Mouse (Mus musculus) heart, postnatal 4 days (tissue): ENCODE data around the gene Fam160a1. TPM values are rescaled to one million over a fixed set of nuclear protein-coding genes. Genes with fewer than 3 reads are reported as not detected.
A peak's percentile ranks its signal among the peaks of the same experiment; 100 is the strongest.

Experiments
- DNase-seq: peaks from one replicate; pipeline ENCODE4 v3.0.0; 2021
- total RNA-seq, 2 experiments: library from RNA; stranded (reverse); gene quantifications; 2 replicates each; pipeline ENCODE4 v1.2.3; 2021

The Fam160a1 gene
- total RNA-seq, 2 experiments from 2014 or later: 27.0 to 28.1 TPM

GRCm38 (mm10) chr3:85746116-85746515, 71.0 kb downstream of the Fam160a1 start:
- peak; percentile 18 for DNase-seq

GRCm38 (mm10) chr3:85741767-85742166, 75.3 kb downstream of the Fam160a1 start:
- no peak for DNase-seq

- no peak for DNase-seq
Observed at GRCm38 (mm10) chr3:85738591-85738990, 78.5 kb downstream of the Fam160a1 start.

GRCm38 (mm10) chr3:85733939-85734729, 83.0 kb downstream of the Fam160a1 start:
- DNase-seq: no peak

GRCm38 (mm10) chr3:85727171-85727570, 89.9 kb downstream of the Fam160a1 start:
- DNase-seq: no peak

GRCm38 (mm10) chr3:85725971-85726370, 91.1 kb downstream of the Fam160a1 start:
- DNase-seq: no peak

GRCm38 (mm10) chr3:85725110-85725509, 92.0 kb downstream of the Fam160a1 start:
- DNase-seq: no peak

GRCm38 (mm10) chr3:85722581-85722980, 94.5 kb downstream of the Fam160a1 start:
- DNase-seq: no peak

GRCm38 (mm10) chr3:85715764-85716297, 101.3 kb downstream of the Fam160a1 start:
- no peak for DNase-seq

- no peak for DNase-seq
Observed at GRCm38 (mm10) chr3:85713936-85714709, 103.0 kb downstream of the Fam160a1 start.

- DNase-seq: peak; percentile 13
Observed at GRCm38 (mm10) chr3:85710695-85711094, 106.4 kb downstream of the Fam160a1 start.

GRCm38 (mm10) chr3:85707421-85707820, 109.7 kb downstream of the Fam160a1 start:
- DNase-seq: peak; percentile 66

- no peak for DNase-seq
Observed at GRCm38 (mm10) chr3:85703141-85703882, 113.8 kb downstream of the Fam160a1 start.

- no peak for DNase-seq
Observed at GRCm38 (mm10) chr3:85698496-85698895, 118.6 kb downstream of the Fam160a1 start.

- no peak for DNase-seq
Observed at GRCm38 (mm10) chr3:85695056-85695455, 122.0 kb downstream of the Fam160a1 start.

- no peak for DNase-seq
Observed at GRCm38 (mm10) chr3:85693013-85693412, 124.1 kb downstream of the Fam160a1 start.

GRCm38 (mm10) chr3:85691134-85691533, 126.0 kb downstream of the Fam160a1 start:
- no peak for DNase-seq

- DNase-seq: no peak
Observed at GRCm38 (mm10) chr3:85688341-85688740, 128.8 kb downstream of the Fam160a1 start.

- DNase-seq: no peak
Observed at GRCm38 (mm10) chr3:85685271-85685670, 131.8 kb downstream of the Fam160a1 start.

GRCm38 (mm10) chr3:85683618-85684017, 133.5 kb downstream of the Fam160a1 start:
- DNase-seq: no peak

- DNase-seq: no peak
Observed at GRCm38 (mm10) chr3:85681136-85681535, 136.0 kb downstream of the Fam160a1 start.

- DNase-seq: no peak
Observed at GRCm38 (mm10) chr3:85679960-85680359, 137.1 kb downstream of the Fam160a1 start.
